Mouse (Mus musculus) cerebellum, adult (tissue): ENCODE results near the gene Gkap1.

ENCODE experiments used
- ATAC-seq: cut with Nextera tagmentation; 2 replicates; pipeline ENCODE4 v1.9.2; 2017; ENCODE audit warnings: mild to moderate bottlenecking, moderate library complexity, mixed read lengths; ENCODE audit not compliant: insufficient number of reproducible peaks, low FRiP score, low TSS enrichment

Gkap1 gene

DNA sequence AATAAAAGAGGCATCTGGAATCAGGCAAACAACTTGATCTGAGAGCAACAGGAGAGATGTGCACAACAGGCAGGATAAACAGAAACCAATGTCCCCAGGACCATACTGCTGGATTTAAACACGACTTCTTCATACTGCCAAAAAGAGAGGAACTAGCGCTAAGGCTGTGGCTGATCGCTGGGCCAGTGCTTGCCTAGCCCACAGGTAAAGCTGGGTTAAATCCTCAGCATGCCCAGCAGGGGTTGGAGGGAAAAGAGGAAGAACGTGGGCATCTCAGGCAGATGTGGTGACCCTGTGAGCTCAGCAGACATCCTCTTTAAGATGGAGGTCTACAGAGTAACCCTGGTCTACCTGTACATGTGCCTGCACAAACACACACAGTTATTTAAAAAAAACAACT, 70.5 kb downstream of the Gkap1 start:
- ATAC-seq, result no peak

- no peak for ATAC-seq
Observed at GRCm38 (mm10) chr13:58204202-58204601, 71.3 kb downstream of the Gkap1 start.

GRCm38 (mm10) chr13:58202903-58203302, 72.6 kb downstream of the Gkap1 start:
- peak; percentile 26; the same call in 1 of the 2 replicates for ATAC-seq

GRCm38 (mm10) chr13:58201908-58202307, 73.6 kb downstream of the Gkap1 start:
- ATAC-seq, result no peak

DNA sequence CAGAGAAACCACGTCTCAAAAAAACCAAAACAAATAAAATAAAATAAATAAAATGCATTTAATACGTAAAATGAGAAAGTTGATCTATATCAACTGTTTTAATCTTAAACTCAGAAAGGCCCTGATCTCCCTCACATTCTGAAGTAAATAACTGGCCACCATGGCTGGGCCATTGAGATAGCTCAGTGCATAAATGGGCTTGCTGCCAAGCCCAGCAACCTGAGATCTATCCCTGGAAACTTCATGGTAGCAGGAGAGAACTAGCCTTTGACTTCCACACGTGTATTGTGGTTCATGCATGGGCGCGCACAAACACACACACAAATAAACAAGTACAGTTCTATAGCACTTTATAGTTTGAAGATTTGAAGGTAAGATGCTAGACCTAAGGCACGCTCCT, 74.2 kb downstream of the Gkap1 start:
- no peak for ATAC-seq

GRCm38 (mm10) chr13:58197981-58198640, 77.4 kb downstream of the Gkap1 start:
- no peak for ATAC-seq

GRCm38 (mm10) chr13:58197211-58197610, 78.3 kb downstream of the Gkap1 start:
- no peak for ATAC-seq

- no peak for ATAC-seq
Observed at GRCm38 (mm10) chr13:58194908-58195307, 80.6 kb downstream of the Gkap1 start.

DNA sequence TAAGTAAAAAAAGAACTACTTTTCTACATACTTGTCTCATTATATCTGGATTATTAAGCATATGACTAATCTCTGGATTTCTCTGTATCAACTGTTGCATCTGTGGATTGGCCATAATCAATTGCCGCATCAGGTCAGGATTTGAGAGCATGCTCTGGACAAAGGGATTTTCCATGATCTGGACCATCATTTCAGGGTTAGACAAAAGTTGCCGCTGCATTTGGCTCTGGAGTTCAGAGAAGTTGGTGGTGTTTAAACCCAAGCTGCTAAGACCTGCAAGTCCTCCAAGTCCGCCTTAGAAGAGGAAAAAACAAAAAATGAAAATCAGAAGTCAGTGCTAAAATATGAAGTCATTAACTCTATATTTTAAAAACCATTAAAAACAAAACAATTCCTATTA, 82.3 kb downstream of the Gkap1 start:
- ATAC-seq, result no peak

- ATAC-seq, result no peak
Observed at GRCm38 (mm10) chr13:58192146-58192545, 83.4 kb downstream of the Gkap1 start.

GRCm38 (mm10) chr13:58191516-58191915, 84.0 kb downstream of the Gkap1 start:
- ATAC-seq, result no peak

- no peak for ATAC-seq
Observed at GRCm38 (mm10) chr13:58189473-58189872, 86.0 kb downstream of the Gkap1 start.

- ATAC-seq, result peak; percentile 78
Observed at GRCm38 (mm10) chr13:58188412-58188811, 87.1 kb downstream of the Gkap1 start.

GRCm38 (mm10) chr13:58187751-58188150, 87.7 kb downstream of the Gkap1 start:
- ATAC-seq, result no peak

GRCm38 (mm10) chr13:58186281-58186680, 89.2 kb downstream of the Gkap1 start:
- no peak for ATAC-seq

DNA sequence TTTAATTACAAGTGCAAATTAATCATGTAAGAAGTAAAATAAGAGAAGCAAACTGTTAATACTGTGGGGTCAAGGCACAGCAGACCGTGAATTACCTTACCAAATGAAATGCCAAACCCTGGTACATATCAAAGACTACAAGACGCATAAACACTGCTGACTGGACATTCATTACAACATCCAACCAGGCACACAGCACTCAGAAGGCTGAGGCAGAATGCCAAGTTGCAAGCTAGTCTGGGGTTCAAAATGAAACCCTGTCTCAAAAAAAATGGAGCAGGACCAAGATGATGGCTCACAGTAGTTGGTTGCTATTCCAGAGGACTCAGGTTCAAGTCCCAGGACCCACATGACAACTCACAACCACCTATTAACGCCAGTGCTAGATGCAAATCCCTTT, 91.4 kb downstream of the Gkap1 start:
- no peak for ATAC-seq
